Mouse (Mus musculus): ENCODE data around the gene Prr29. TPM values are rescaled to one million over a fixed set of nuclear protein-coding genes. Genes with fewer than 3 reads are reported as not detected.

Prr29 gene
- polyA plus RNA-seq, 1 experiment, result not detected

- no peak for TF ChIP-seq GATA1 (IDR thresholded peaks at IDR 0.05; ENCODE audit: low read length)
These were observed 53.4 kb downstream of the Prr29 start for GRCm38 (mm10) chr11:106418622-106419196.

DNA sequence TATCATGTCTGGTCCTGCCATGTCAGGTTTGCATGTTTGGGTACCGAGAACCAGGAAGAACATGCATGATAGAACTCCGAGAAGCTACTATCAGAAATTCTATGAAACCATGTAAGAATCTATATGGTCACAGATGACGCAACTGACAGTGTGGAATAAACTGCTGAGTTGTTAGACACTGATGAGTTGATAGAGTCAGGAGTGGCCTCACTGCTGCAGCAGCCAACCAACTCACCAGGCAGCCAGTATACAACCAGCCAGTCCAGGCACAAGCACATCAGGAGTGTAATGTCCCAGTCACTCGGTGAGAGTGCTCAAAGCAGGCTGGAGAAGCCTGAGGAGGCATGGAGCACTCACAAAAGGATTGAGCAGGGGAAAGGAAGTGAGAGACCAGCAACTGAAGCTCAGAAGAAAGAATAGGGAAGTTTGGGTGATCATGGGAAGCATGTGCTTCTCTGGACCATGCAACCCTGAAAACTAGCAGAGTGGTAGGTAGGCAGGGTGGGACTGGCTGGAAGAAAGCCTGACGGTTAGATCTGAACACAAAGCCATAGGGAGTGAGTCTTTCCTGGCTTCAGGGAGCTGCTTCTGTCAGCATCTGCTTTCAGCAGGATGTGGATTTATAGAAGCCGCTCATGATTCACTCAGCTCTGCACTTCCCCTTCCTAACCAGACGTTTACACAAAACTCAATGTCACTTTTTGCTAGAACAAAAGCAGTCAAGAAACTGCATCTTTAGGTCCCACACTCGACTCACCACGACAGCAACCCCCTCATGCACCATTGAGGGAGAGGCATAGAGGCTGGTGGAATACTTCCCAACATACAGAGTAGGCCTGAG, 54.2 kb downstream of the Prr29 start:
- TF ChIP-seq GATA1 (IDR thresholded peaks at IDR 0.05; ENCODE audit: low read length), result no peak

GRCm38 (mm10) chr11:106425201-106425600, 59.9 kb downstream of the Prr29 start:
- no peak for TF ChIP-seq GATA1 (IDR thresholded peaks at IDR 0.05; ENCODE audit: low read length)

- TF ChIP-seq GATA1 (IDR thresholded peaks at IDR 0.05; ENCODE audit: low read length), result no peak
These were observed 61.2 kb downstream of the Prr29 start for GRCm38 (mm10) chr11:106426447-106426846.

Other genes with a start within 250 kb of the Prr29 start
- gene Gm10840, start 204.6 kb upstream of the Prr29 start, polyA plus RNA-seq (2012), result not detected in 2 replicates
- gene Limd2, start 204.6 kb upstream of the Prr29 start, polyA plus RNA-seq (2012), result 218 and 245 TPM in 2 replicates
- 34.1 and 40.1 TPM in 2 replicates for gene Strada, start 163.3 kb upstream of the Prr29 start, polyA plus RNA-seq (2012)
- gene Ccdc47, start 149.1 kb upstream of the Prr29 start, polyA plus RNA-seq (2012), result 2.1 and 3.0 TPM in 2 replicates
- gene Ddx42, start 148.5 kb upstream of the Prr29 start, polyA plus RNA-seq (2012), result 29.6 and 36.2 TPM in 2 replicates
- 7.3 and 23.1 TPM in 2 replicates for gene Ftsj3, start 109.4 kb upstream of the Prr29 start, polyA plus RNA-seq (2012)
- gene Psmc5, start 109.3 kb upstream of the Prr29 start, polyA plus RNA-seq (2012), result 54.4 and 72.5 TPM in 2 replicates
- 109 and 155 TPM in 2 replicates for gene Smarcd2, start 92.5 kb upstream of the Prr29 start, polyA plus RNA-seq (2012)
- 0.04 TPM in 1 of 2 replicates, not detected in the other for gene Tcam1, start 88.8 kb upstream of the Prr29 start, polyA plus RNA-seq (2012)
- gene Gh, start 63.6 kb upstream of the Prr29 start, polyA plus RNA-seq (2012), result not detected in 2 replicates
- not detected in 2 replicates for gene Cd79b, start 50.7 kb upstream of the Prr29 start, polyA plus RNA-seq (2012)
- gene Scn4a, start 12.2 kb upstream of the Prr29 start, polyA plus RNA-seq (2012), result not detected in 2 replicates
- gene Icam2, start 22.6 kb downstream of the Prr29 start, polyA plus RNA-seq (2012), result 50.5 and 63.1 TPM in 2 replicates
- gene Ern1, start 122.4 kb downstream of the Prr29 start, polyA plus RNA-seq (2012), result 6.6 and 10.8 TPM in 2 replicates
- gene Tex2, start 248.0 kb downstream of the Prr29 start, polyA plus RNA-seq (2012), result 2.8 and 3.2 TPM in 2 replicates